Mouse (Mus musculus) ES-E14 (cell line): ENCODE results near the gene Lsm11.

ENCODE experiments used
- HCFC1 ChIP-seq: IDR thresholded peaks from 2 replicates; pipeline ENCODE4 v1.6.1; 2012; ENCODE audit warnings: low read length, inconsistent platforms, borderline replicate concordance; ENCODE audit not compliant: insufficient read depth
- ZC3H11A ChIP-seq: IDR thresholded peaks from 2 replicates; pipeline ENCODE4 v1.6.1; 2012; ENCODE audit warnings: low read depth, mild to moderate bottlenecking, inconsistent platforms, low read length, borderline replicate concordance

DNA sequence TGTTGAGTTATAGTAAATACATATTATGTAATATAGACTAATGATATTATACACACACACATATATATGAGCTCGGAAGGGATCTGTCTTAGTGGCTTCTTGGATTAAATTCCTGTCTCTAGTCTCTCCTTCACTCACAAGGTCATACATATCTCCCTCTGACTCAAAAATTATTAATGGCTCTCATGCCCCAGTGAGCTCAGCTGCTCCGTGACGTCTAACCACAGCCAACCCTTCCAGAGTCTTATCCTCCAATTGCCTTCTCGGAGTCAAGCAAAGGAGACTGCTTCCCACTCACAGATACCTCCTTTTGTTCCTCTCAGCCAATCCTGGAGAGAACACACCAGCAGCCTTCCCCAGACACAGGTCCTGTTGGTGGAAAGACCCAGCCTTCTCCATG is 25.9 kb downstream of the Lsm11 start:
- no peak for TF ChIP-seq HCFC1
- TF ChIP-seq ZC3H11A, result no peak
